28 mouse cellular contexts compared by ENCODE assay signal in the genomic region with DNA sequence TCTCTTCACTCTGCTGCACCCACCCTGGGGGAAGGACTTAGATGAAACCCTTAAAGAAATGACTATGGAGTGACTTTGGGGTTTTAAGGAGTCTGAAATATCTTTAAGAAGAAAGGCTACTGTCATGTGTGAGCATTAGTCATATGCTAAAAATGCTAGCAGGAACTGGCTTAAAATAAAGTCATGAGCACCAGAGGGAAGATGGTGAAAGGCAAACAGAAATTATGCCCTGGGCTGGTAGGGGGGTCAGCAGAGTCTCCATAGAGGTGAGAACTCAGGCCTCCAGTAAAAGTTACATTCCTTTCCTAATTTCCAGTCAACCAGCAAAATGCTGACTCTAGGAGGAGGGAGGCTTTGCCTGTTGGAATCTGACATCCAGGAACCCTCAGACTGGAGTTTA.
DNase-seq lines count a peak whose midpoint lies in the region; ATAC-seq and TF ChIP-seq lines count a peak whose summit lies in the region.
"Had no signal": no experiment of that assay in that cellular context is flagged by ENCODE, and none has a peak within 500 bp of the region (broad histone marks: within the 10 kb centered on the region; RNA-seq: fewer than 3 reads in every experiment).

No protein-coding gene starts in this region.

- no peak for ATAC-seq in hindbrain, embryonic 12.5 days (ENCODE audit: low FRiP score)
- ATAC-seq: forebrain, embryonic 13.5 days; liver, embryonic 12.5 days; liver, postnatal 0 days had no signal

- no peak overlapping the region for H3K4me3 ChIP-seq in gastrocnemius, adult 2 months
- no peak overlapping the region for H3K4me3 ChIP-seq in CH12.LX (replicated peaks in 1 of 3; ENCODE audit: low read depth in 2 of 3, low read length in 2 of 3, poor library complexity in 1 of 3)
- H3K4me3 ChIP-seq in brown adipose tissue, adult 24 weeks (ENCODE audit: insufficient read depth, low read depth, low read length) = no peak overlapping the region
- H3K4me3 ChIP-seq in olfactory bulb, adult 2 months (ENCODE audit: insufficient read depth, low read depth, low read length) = no peak overlapping the region
- no peak overlapping the region for H3K4me3 ChIP-seq in hindbrain, embryonic 12.5 days
- H3K4me3 ChIP-seq: embryonic facial prominence, embryonic 10.5 days; embryonic facial prominence, embryonic 15.5 days; forebrain, embryonic 13.5 days; heart, adult 2 months; heart, embryonic 12.5 days; layer of hippocampus, adult 2 months; liver, embryonic 12.5 days; neural tube, embryonic 15.5 days; stomach, embryonic 15.5 days had no signal

- TF ChIP-seq CTCF in gastrocnemius, adult 2 months (IDR thresholded peaks at IDR 0.05) = no peak
- TF ChIP-seq CTCF in CH12.LX (conservative IDR thresholded peaks at IDR 0.05 in 1 of 2, IDR thresholded peaks at IDR 0.05 in 1 of 2; ENCODE audit: low read depth in 2 of 2, low read length in 2 of 2) = no peak
- no peak for TF ChIP-seq CTCF in olfactory bulb, adult 2 months (IDR thresholded peaks at IDR 0.05; ENCODE audit: insufficient read depth, low read depth, low read length)

- no peaks in the 10 kb centered on the region for H3K9me3 ChIP-seq in CH12.LX (replicated peaks; ENCODE audit: low read length)
- H3K9me3 ChIP-seq in hindbrain, embryonic 12.5 days (replicated peaks) = no peaks in the 10 kb centered on the region
- H3K9me3 ChIP-seq: embryonic facial prominence, embryonic 10.5 days; embryonic facial prominence, embryonic 15.5 days; forebrain, embryonic 13.5 days; heart, embryonic 12.5 days; liver, embryonic 12.5 days; neural tube, embryonic 15.5 days; stomach, embryonic 15.5 days had no signal

- DNase-seq in gastrocnemius, adult 2 months = no peak
- no peak for DNase-seq in gastrocnemius, postnatal 36 days
- no peak for DNase-seq in CH12.LX (ENCODE audit: extremely low read depth)
- no peak for DNase-seq in lung, postnatal 10 days
- DNase-seq: cerebellum, adult 18-20 months; cerebellum, postnatal 14 days; heart, adult 2 months; heart, postnatal 4 days; kidney, adult 11 months; kidney, postnatal 14 days; left cerebral cortex, postnatal 4 days; liver, postnatal 0 days; lung, postnatal 4 days; midbrain, embryonic 14.5 days; right cerebral cortex, postnatal 25 days; thymus, postnatal 25 days had no signal

- in situ Hi-C loops in CH12.LX (cut with MboI; ENCODE audit: low pct_ligation_motif_present, low pct_unique_long_range_greater_than_20kb, low sequenced_read_pairs) = no loop called here

- no peak for TF ChIP-seq EP300 in CH12.LX (IDR thresholded peaks at IDR 0.05; ENCODE audit: low read length)

- no peaks in the 10 kb centered on the region for H3K79me2 ChIP-seq in CH12.LX (replicated peaks; ENCODE audit: control insufficient read depth, extremely low read depth, insufficient read depth, poor library complexity, severe bottlenecking)

- H3K27ac ChIP-seq in gastrocnemius, adult 2 months = peak overlapping the region; percentile 63
- no peak overlapping the region for H3K27ac ChIP-seq in CH12.LX (ENCODE audit: insufficient read depth, low read depth)
- peak overlapping the region; percentile 29; the same call in 1 of the 2 replicates for H3K27ac ChIP-seq in brown adipose tissue, adult 24 weeks (replicated peaks; ENCODE audit: low read depth, low read length)
- H3K27ac ChIP-seq in olfactory bulb, adult 2 months (ENCODE audit: insufficient read depth, low read depth, low read length) = peak overlapping the region; percentile 68; the same call in 1 of the 2 replicates
- H3K27ac ChIP-seq in hindbrain, embryonic 12.5 days = no peak overlapping the region
- H3K27ac ChIP-seq: embryonic facial prominence, embryonic 10.5 days; embryonic facial prominence, embryonic 15.5 days; forebrain, embryonic 13.5 days; heart, adult 2 months; hindbrain, embryonic 14.5 days; layer of hippocampus, adult 2 months; liver, embryonic 12.5 days; neural tube, embryonic 15.5 days; stomach, embryonic 15.5 days had no signal

- H3K36me3 ChIP-seq in CH12.LX (replicated peaks in 1 of 2; ENCODE audit: control insufficient read depth in 1 of 2, insufficient read depth in 1 of 2, low read length in 1 of 2) = no peaks in the 10 kb centered on the region
- no peaks in the 10 kb centered on the region for H3K36me3 ChIP-seq in hindbrain, embryonic 12.5 days
- H3K36me3 ChIP-seq: embryonic facial prominence, embryonic 10.5 days; embryonic facial prominence, embryonic 15.5 days; heart, embryonic 12.5 days; liver, embryonic 12.5 days; neural tube, embryonic 15.5 days; stomach, embryonic 15.5 days had no signal

- H3K4me1 ChIP-seq in CH12.LX (ENCODE audit: control insufficient read depth in 1 of 2, insufficient read depth in 2 of 2) = peaks cover 5 to 21% of the 10 kb centered on the region in 2 experiments
- peaks cover 2% of the 10 kb centered on the region; the same call in 1 of the 2 replicates for H3K4me1 ChIP-seq in brown adipose tissue, adult 24 weeks (ENCODE audit: control insufficient read depth, insufficient read depth, insufficient read length, low read length)
- peaks cover 16% of the 10 kb centered on the region for H3K4me1 ChIP-seq in olfactory bulb, adult 2 months (ENCODE audit: control insufficient read depth, insufficient read depth, low read length)
- H3K4me1 ChIP-seq in hindbrain, embryonic 12.5 days = 0 out of 2 replicates have a peak, but pooled peaks cover under 1% of the 10 kb centered on the region
- H3K4me1 ChIP-seq: liver, embryonic 12.5 days had no signal

- H3K9ac ChIP-seq in CH12.LX (ENCODE audit: insufficient read depth, low read depth) = no peak overlapping the region
- no peak overlapping the region for H3K9ac ChIP-seq in hindbrain, embryonic 12.5 days
- H3K9ac ChIP-seq: embryonic facial prominence, embryonic 15.5 days; forebrain, embryonic 13.5 days; heart, embryonic 12.5 days; hindbrain, embryonic 14.5 days; liver, embryonic 12.5 days; liver, postnatal 0 days; neural tube, embryonic 15.5 days; stomach, embryonic 15.5 days had no signal

- H3K4me2 ChIP-seq in CH12.LX (ENCODE audit: insufficient read depth, low read depth, poor library complexity, severe bottlenecking) = no peak overlapping the region
- H3K4me2 ChIP-seq in hindbrain, embryonic 12.5 days (replicated peaks) = no peak overlapping the region
- H3K4me2 ChIP-seq: embryonic facial prominence, embryonic 15.5 days; forebrain, embryonic 13.5 days; heart, embryonic 12.5 days; hindbrain, embryonic 14.5 days; liver, embryonic 12.5 days; neural tube, embryonic 15.5 days; stomach, embryonic 15.5 days had no signal

- intact Hi-C loops in gastrocnemius, adult 2 months (cut with DNase I) = no loop called here
- intact Hi-C loops in gastrocnemius, postnatal 36 days (cut with DNase I) = no loop called here

- H3K27me3 ChIP-seq in CH12.LX (replicated peaks) = no peaks in the 10 kb centered on the region
- no peaks in the 10 kb centered on the region for H3K27me3 ChIP-seq in hindbrain, embryonic 12.5 days
- H3K27me3 ChIP-seq: embryonic facial prominence, embryonic 15.5 days; forebrain, embryonic 13.5 days; heart, embryonic 12.5 days; liver, embryonic 12.5 days; neural tube, embryonic 15.5 days; stomach, embryonic 15.5 days had no signal

- dilution Hi-C loops in CH12.LX (cut with MboI; ENCODE audit: extremely low pct_ligation_motif_present, extremely low pct_unique_long_range_greater_than_20kb, low sequenced_read_pairs) = no loop called here

- TF ChIP-seq POLR2A in CH12.LX (IDR thresholded peaks at IDR 0.05; ENCODE audit: low read depth, low read length) = no peak
- no peak for TF ChIP-seq POLR2A in olfactory bulb, adult 2 months (IDR thresholded peaks at IDR 0.05; ENCODE audit: insufficient read depth, low read depth, low read length)

- TF ChIP-seq RAD21 in CH12.LX (IDR thresholded peaks at IDR 0.05; ENCODE audit: low read depth, low read length) = no peak

TF ChIP-seq in CH12.LX, 34 proteins besides CTCF, POLR2A, EP300 and RAD21:
- peak; percentile 65; the same call in 1 of the 2 replicates for TF ChIP-seq MEF2A (IDR thresholded peaks at IDR 0.05; ENCODE audit: borderline replicate concordance, low read depth, low read length)
- TF ChIP-seq JUND (conservative IDR thresholded peaks at IDR 0.05; ENCODE audit: low read depth, low read length) = no peak
- TF ChIP-seq CHD2 (IDR thresholded peaks at IDR 0.05; ENCODE audit: low read length) = no peak
- no peak for TF ChIP-seq MAFK (IDR thresholded peaks at IDR 0.05; ENCODE audit: insufficient replicate concordance, low read length)

Comparison
In these comparisons a context has a peak if more than half of its experiments do, and no peak if none do; other contexts are left out.
1. H3K27ac ChIP-seq: peak in gastrocnemius, adult 2 months (single experiment), brown adipose tissue, adult 24 weeks (single experiment) and olfactory bulb, adult 2 months (single experiment); none in CH12.LX (single experiment) and hindbrain, embryonic 12.5 days (single experiment).